Mouse (Mus musculus) stomach, postnatal 0 days (tissue): ENCODE measurements around the gene 1700016C15Rik.

Source experiments
- CTCF ChIP-seq: IDR thresholded peaks from 2 replicates; pipeline ENCODE4 v1.5.1; 2016; ENCODE audit warnings: antibody characterized with exemption, low read depth, mild to moderate bottlenecking, moderate library complexity
- EP300 ChIP-seq: optimal IDR thresholded peaks from 2 replicates; pipeline ENCODE3; 2016; ENCODE audit warnings: antibody characterized with exemption

DNA sequence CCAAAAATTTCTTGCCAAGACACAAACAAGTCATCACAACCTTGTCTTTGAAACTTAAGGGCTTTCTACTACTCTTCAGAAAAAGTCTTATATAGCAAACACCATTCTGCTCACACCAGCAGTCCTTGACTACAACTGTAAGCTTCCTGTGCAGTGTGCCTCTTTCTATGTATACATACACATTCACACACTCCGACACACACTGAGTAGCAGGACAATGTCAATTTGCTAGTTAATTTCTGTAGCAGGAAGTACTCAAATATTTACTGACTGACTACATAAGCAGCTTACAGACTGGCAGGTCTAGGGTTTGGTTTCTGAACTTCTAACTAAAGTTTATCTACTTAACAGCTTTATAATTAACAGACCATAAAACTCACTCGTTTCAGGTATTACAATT is 47.8 kb downstream of the 1700016C15Rik start:
- no peak for TF ChIP-seq CTCF
- no peak for TF ChIP-seq EP300
